Mouse (Mus musculus) layer of hippocampus, adult 18-20 months (tissue): ENCODE data around the gene Sfrp5. TPM values are rescaled to one million over a fixed set of nuclear protein-coding genes. Genes with fewer than 3 reads are reported as not detected.
A peak's percentile ranks its signal among the peaks of the same experiment; 100 is the strongest.

Experiments
- DNase-seq, 2 experiments: peaks; one replicate each; pipeline ENCODE4 v3.0.0; 2022; ENCODE audit warnings: low spot score in 2 of 2
- total RNA-seq, 2 experiments: library from RNA; stranded (reverse); gene quantifications; 2 replicates each; pipeline ENCODE4 v1.2.3; 2021

The Sfrp5 gene
- total RNA-seq, 2 experiments from 2014 or later: 0.23 to 0.42 TPM

DNA sequence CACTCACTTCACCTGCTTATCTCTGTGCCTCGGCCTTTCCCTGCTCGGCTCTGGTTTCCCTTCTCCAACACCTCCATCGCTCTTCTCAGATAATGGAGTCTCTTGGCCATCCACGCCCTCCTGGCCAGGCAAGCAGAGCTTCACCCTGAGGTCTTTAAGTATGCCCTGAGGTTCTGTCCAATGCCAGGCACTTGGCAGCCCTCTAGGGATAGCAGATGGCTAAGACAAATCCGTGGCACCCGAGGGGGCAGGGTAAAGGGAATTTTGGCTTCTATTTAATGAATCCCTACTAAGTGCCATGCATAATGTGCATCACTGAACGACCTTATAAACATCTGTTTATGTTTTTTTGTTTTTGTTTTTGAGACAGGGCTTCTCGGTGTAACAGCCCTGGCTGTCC is 415 bp upstream of the Sfrp5 start:
- DNase-seq: no peak

DNA sequence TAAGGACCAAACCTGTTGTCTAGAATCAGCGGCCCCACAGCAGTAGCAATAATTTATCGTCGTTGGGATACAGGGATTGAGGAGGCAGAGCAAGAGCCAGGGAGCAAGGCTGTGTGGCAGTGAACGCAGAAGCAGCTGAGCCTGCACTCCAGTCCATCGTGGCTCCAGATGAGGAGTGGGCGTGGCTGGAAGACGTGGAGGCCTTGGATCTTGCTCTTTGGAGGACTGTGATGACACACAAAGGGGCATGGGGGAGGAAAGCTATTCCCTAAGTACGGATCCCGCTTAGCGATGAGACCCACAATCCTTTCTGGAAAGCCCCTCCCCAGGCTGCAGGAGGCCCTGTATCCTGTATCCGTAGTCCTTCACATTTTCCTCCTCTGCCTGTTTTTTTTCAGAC is 4.0 kb downstream of the Sfrp5 start:
- DNase-seq: no peak

DNA sequence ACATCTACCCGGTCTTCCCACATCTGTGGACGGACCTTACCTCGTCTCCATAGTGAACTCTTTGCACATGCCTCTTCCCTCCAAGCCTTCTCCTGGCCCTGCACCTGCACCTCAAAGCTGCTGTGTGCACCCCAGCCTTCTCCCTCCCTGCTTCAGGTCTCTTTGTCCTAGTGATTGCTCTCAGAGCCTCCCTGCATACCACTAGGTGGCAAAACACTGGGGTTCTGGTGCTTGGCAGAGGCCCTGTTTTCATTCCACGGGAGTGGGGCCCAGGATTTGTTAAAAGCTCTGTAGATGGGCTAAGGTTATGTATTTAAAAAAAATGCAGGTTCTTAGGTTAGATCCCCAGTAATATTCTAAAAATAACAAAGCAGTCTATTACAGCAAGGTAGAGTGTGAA is 5.0 kb downstream of the Sfrp5 start:
- no peak for DNase-seq

DNA sequence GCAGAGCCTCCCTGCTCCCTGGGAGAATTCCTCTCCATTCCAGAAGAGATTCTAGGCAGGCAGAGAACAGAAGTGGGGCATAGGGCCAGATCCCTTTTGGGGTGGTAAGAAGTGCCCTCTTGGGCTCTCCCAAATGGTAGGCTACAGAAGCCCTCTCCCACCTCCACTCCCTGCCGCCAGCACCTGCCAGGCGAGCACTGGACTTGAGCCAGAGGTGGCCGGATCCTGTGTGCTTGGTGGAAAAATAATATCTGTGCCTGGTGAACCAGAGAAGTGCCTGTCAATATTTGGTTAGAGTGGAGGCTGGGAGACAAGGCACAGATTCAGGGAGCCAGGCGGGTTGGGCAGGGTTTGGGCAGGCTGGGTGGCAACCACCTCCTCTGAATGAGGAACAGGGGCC is 5.7 kb downstream of the Sfrp5 start:
- no peak for DNase-seq

DNA sequence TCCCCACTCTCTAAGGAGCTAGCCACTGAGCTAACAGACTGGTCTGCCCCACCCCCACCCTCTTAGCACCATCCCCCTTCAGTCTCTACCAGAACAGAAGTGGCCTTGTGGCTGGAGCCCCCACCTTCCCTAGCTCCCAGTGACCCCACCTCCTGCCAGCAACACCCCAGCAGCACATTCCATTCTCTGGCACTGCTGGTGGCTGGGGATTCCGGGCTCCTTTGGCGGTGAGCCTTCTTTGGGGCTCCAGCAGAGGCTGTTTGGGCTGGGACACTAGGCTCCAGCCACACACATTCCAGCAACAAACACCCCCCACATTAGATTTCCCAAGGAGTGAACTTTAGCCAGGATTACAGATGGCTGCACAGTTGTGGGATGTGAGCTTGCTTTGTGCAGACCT is 8.7 kb downstream of the Sfrp5 start:
- DNase-seq: no peak

DNA sequence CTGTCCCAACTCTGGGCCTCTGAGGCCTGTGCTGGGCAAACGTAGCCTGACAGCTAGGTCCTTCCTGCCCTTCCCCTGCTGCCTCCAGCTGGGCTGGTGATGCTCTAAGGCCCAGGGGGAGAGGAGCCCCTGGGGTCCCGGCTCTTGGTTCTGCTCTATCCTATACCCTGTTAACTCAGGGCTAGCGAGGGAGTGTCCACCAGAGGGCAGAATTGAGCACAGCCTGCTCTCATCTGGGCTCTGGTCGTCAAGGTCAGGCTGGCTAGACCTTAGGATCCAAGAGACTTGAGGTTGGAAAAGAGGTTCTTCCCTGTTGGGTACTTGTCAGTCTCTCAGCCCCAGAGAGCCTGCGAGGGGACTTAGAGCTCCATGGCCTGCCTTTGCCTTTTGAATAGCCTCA is 11.6 kb downstream of the Sfrp5 start:
- peak in 1 of 2 experiments; percentile 51 for DNase-seq

DNA sequence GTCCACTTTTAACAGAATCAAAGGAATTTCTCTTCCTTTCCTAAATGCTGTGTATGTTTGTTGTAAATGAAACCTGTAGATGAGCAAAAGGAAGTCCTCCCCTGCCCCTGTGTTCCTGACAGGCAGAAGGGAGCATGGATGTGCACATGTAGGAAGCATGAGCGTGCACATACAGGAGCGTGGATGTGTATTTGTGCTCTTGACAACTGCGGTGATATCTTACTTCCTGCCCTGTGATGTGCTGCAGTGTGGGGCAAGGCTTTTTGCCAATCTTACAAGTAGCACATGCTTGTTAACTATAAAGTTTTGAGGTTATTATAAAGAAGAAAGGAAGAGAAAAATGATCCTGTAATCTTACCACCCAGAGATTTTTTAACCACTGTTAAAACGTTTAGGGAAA is 12.3 kb downstream of the Sfrp5 start:
- no peak for DNase-seq

DNA sequence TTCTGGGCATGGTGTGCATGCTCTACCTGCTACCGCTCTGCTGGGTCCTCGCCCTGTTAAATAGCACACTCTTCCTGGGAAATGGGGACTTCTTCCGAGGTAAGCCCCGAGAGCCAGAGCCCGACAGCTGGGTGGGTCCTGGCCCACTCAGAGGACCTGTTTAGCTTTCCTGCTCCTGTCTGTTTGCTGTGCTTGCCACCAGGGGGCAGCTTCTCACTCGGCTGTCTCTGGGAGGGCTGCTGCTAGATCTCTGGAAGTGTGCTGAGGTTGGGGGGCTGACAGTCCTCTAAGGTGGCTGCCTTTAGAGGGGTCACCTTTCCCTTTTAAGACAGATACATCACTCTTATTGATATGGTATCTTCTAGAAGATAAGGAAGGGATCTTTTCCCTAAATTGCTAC is 19.4 kb downstream of the Sfrp5 start:
- DNase-seq: no peak

DNA sequence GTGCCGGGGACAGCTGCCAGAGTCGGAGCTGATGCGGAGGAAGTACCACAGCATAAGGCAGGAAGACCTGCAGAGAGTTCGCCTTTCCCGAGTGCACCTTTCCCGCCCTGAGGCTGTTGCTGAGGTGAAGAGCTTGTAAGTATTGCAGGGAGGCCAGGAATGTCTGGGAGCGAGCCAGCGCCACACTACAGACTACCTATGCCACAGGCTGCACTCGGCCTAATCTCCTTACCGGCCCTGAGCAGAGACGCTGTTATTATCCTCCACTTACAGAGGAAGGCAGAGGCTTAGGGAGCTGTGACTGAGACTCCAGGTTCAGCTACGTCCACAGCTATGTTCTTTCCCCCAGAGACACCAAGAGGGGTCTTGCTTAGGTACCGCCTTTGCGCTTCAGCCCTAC is 22.7 kb downstream of the Sfrp5 start:
- no peak for DNase-seq

DNA sequence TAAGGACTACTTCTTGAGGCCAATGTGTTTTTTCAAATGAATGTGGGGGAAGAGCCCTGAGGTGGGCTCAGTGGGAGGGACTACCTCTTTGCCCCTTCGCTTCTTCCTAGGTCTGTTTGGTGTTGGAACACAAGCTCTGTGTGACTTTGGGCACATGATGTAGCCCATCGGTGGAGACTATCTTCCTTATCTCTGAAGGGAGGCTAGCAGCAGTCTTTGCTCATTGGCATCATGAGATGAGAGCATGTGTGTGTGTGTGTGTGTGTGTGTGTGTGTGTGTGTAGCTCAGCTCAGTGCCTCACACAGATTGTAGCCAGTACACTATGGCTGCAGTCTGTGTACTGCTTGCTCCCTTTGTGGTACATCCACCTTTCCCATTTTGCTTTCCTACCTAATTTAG is 24.6 kb downstream of the Sfrp5 start:
- DNase-seq: no peak

DNA sequence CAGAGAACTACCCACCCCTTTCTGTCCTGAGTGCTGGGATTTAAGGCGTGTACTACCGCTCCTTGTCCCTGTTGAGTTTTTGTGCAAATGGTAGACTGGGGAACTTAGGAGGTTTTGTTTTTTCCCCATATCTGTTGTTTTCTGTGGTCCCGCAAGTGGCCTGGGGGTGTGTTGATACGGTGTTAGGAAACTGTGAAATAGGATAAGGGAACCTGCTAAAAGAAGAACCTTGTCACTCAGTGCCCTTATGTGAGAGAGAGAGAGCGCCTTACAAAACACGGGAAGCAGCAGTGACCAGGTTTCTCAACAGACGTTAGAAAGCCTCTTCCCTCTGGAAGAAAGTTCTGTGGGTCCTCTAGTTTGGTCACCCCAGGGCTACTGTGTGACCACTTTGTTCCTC is 25.2 kb downstream of the Sfrp5 start:
- no peak for DNase-seq

DNA sequence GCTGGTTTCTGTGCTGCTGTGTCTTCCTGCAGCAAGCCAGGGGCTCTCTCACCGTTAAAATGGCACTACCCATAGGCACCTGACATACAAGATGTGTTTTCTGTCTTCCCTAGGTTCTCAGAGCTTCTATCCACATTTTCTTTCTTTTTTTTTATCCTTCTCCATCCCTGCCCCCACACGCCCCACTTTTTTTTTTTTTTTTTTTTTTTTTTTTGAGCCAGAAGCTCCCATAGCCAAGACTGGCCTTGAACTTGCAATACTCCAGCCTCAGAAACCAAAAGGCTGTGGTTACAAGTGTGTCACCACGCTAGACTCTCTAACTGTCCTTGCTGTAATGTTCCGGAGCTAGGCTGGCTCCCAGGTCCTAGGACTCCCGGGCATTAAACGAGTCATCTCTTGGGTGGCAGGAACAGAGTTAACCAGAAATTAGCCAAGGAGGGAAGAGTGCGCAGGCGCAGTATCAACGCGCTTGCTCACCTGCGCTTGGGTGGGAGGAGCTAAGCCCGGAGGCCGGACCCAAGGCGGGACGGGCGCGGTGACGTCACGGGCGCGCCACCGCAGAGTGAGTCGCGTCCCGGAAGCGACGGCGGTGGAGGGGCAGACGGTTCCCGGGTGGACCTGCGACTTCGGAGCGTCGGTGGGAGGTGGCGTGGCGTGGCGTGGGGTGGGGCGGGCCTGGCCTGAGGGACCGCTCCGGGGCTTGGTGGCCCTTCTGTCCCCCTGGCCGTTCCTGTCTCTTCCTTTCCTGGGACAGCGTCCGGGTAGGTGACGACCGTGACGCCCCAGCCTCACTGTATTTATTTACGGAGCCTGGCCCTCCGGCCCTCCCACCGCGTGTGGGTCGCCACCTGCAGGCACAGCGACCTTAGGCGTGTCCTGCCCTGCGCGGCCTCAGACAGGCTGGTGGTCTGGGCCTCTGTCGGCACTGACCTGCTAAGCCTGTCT is 31.8 kb downstream of the Sfrp5 start:
- peak; percentile 91 to 96 for DNase-seq

DNA sequence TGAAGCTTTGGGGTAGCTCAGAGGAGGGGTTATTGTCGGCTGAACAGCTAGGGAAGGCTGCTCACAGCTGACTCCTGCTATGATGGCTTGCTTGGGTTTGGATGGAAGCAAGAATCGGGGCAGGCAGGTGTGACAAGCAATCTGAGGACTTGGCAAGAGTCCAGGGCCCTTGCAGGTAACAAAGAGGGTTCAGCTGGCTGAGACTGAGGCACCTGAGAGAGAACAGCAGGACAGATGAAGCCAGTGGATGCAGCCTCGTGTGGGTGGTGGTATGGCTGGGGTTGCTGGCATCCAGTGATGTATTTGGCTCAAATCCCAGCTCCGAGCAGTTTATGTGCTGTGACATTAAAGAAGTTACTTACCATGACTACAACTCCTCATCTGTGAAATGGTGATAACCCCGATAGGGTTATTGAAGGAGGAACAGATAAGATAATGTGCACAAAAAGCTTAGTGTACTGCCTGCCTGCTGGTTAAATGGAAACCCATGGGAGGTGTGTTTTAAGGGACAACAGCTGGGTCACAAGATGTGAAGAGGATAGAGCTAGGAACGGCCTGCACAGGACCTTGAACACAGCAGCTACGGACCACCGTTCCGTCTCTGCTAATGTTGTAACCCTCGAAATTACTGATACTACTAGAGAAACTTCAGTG is 32.6 kb downstream of the Sfrp5 start:
- no peak for DNase-seq

DNA sequence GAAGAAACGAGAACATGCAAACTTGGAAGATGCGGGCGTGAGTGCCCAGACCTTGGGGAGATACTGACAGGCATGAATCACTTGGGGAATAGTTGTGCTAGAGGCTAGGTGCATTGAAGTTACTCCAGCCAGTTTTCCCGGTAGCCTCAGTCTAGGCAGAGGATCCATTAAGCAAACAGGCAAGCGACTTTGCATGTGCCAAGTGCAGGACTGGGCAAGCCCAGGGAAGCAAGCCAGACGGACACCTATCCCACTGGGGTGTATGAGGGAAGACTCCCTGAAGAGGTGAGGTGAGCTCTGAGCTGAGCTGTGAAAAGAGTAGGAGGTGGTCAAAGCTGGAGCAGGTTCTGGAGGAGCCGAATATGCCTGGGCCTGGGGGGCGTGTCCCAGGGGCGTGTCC is 34.6 kb downstream of the Sfrp5 start:
- no peak for DNase-seq

DNA sequence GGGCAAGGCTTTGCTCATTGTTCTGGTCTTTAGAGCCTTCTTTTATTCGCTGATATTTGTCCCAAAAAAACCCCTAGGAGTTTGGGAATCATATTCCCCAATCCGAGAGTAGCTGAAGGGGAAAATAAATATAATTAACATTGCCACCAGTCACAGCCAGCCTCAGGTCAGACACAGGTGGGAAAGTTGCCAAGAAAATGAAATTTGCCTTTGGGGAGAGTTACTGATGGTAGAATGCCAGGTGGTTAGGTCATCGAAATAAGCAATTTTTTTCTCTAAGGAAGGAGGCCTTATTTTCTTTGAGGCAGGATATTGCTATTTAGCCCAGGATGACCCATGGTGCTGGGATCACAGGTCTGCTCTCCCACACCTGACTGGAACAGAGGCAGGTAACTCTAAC is 35.3 kb downstream of the Sfrp5 start:
- DNase-seq: no peak

DNA sequence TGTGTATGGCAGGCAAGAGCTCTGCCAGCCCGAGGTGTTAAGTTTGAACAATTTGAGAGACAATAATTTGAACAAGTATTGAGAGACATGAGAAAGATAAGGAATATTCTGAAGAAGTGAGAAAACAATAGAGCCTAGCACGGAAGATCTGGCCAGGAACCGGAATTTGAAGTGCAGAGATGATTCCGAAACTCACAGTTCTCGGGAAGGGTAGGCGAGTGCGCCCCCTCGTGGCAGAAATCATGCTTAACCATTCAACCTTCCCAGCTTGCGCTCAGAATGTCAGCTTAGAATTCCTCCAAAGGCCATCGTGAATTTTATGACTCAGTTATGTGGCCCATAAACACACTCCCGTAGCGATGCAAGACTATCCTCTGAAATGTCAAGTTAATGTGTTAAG is 35.9 kb downstream of the Sfrp5 start:
- peak; percentile 78 to 92 for DNase-seq

DNA sequence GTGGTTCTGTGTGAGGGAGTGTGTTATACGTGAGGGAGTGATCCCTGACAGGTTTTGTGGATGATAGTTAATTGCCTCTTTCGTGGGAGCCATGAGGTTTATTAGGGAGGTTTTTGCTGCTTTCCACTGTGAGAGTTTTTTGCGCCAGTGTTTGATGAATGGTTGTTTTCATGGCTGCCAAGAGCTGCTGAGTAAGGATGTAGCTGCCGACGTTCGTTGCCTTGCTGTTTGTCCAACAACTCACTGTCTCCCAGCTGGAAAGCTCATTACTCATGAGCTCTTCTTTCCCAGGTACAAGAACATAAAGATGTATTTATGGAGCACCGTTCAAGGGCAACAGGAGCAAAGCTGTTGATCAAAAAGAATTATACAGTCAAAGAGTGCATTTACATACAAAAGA is 37.9 kb downstream of the Sfrp5 start:
- DNase-seq: no peak

DNA sequence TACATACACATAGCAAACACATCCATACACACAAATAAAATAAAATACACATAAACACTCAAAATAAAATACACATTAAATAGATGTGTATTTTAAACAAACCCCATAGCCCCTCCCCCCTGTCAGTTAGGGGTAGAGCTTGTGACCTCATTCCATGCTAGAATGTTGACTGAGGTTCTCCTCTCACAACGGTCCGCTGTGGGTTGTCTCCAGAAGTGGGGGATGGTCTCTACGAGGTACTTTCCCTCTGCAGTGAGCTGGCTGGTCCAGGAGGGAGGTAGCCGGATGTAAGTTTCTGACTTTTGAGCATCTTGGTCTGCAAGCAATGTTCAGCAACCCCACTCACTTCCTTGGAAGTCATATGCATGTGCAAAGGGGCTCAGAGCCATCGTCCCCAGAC is 38.3 kb downstream of the Sfrp5 start, which contains the start of gene Zfyve27:
TSS of gene Zfyve27 (plus strand) at position 188 of the 400 bp plus-strand sequence.
- DNase-seq: no peak

DNA sequence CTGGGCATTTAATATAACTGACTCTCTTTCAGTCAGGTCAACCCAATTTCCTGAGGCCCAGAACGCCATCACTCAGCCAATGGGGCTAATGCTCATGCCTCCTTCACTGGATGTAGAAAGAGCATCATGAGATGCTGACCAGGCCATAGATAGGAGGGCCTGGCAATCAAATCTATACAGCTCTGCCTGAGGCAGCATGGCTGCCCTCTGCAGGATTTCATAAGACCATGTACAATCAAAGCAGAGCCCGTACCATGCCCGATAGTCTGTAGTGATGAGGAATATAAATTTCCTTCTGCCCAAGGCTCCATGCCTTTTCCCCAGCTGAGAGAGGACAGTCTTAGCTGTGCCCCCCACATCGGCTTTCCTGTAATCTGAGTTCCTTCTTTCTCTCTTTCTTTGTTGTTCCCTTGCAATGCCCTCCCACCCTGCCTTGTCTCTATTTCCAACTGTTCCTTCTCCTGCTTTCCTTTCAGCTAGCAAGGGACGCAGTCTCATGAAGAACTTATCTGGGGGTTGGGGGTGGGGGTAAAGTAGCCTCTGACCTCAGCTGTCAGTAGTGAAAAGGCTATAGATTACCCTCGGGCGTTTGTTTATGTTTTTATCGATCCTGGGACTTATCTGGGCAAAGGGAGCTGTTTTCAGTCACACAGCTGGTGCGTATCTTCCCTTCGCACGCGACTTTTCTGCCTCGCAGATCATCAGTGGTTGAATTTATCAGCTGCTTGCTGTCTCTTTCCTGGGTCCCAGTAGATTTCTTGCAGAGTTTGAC is 43.6 kb downstream of the Sfrp5 start:
- DNase-seq: no peak

DNA sequence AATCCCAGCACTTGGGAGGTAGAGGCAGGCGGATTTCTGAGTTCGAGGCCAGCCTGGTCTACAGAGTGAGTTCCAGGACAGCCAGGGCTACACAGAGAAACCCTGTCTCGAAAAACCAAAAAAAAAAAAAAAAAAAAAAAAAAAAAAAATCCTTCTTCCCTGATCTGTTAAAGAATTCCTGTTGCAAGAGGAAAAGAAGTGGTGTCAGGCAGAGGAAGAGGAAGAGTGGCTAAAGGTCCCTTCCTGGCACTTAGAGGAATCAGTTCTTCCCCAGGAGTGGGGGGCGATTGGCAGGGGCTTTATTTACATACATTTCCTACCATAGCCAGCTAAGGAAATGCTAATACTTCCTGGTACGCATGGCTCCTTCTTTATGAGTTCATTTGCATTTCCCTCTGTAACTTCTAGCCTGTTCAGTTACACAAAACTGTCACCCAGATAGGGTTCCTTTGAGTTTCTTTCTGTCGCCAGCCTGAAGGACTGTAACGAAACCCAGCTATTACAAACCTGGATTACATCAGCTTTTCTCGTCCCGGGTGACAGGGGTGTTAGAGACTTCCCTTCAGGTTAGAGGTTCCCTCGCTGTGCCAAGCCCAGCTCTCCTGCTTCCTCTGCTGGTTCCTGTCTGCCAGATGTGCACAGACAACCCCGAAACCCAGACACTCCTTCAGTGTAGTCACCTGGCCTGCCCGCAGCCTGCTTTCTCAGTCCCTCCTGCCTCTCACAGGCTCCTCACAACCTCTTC is 44.4 kb downstream of the Sfrp5 start:
- no peak for DNase-seq

DNA sequence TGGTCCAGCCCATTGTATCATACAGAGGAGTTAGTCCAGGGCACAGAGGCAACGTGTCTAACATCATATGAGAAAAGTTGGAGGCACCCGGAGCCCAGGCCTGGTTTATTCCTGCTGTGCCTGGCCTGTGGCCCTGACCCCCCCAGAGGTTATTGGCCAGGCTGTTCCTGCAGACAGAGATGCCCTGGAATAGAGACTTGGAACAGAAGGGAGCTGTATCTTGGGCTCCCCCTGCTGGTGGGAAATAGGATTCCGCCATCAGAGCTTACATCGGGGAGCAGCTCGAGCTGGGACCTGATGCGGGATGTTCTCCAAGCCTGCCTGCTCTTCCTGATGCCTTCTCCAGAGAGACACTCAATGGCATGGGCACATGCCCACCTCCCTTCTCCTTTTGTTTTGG is 50.1 kb downstream of the Sfrp5 start:
- peak; percentile 74 to 92 for DNase-seq
